Mouse (Mus musculus) layer of hippocampus, postnatal 10 days (tissue): ENCODE measurements around the gene Psg28. TPM values are rescaled to one million over a fixed set of nuclear protein-coding genes. Genes with fewer than 3 reads are reported as not detected.
"Not testable (repeated sequence)": the region's sequence is repeated elsewhere in the genome, so short reads cannot be mapped to it uniquely, and the experiment has no call there.

ENCODE experiments used
- DNase-seq, 2 experiments: peaks; one replicate each; pipeline ENCODE4 v3.0.0; 2021; ENCODE audit warnings: low spot score in 2 of 2
- long read RNA-seq: library from polyadenylated mRNA; stranded (forward); transcript quantifications from one replicate; pipeline ENCODE4 v2.0.0, GENCODE M21; 2023
- microRNA-seq, 2 experiments: library from miRNA; unstranded; fragments of <30 nt; microRNA quantifications; one replicate each; pipeline ENCODE4 v1.2.0; 2021
- total RNA-seq, 2 experiments: library from RNA; stranded (reverse); gene quantifications; 2 replicates each; pipeline ENCODE4 v1.2.3; 2021

Gene Psg28
- total RNA-seq = not detected
- long read RNA-seq = 0 reads

- DNase-seq = not testable (repeated sequence)
Observed at GRCm38 (mm10) chr7:18431941-18432340, at the start of gene Psg28. TSS of gene Psg28 (minus strand) at chr7:18432041.

GRCm38 (mm10) chr7:18403407-18403806 lies 28.4 kb downstream of the Psg28 start:
- no peak for DNase-seq

GRCm38 (mm10) chr7:18402527-18403237 lies 29.2 kb downstream of the Psg28 start:
- no peak for DNase-seq

GRCm38 (mm10) chr7:18391483-18391882 lies 40.4 kb downstream of the Psg28 start:
- DNase-seq = not testable (repeated sequence)

- DNase-seq = no peak
Observed at GRCm38 (mm10) chr7:18378295-18378694, 53.5 kb downstream of the Psg28 start.

Small RNAs within 50 kb of the gene (microRNA-seq; reads per million reads assigned to microRNA genes)
- 0 reads per million in 2 experiments for gene Gm24715

Other genes with a start within 250 kb of the Psg28 start
- not detected for gene Mill1, start 186.7 kb downstream of the Psg28 start, total RNA-seq
- not detected for gene Psg18, start 77.0 kb downstream of the Psg28 start, total RNA-seq
- gene Psg26, start 52.1 kb upstream of the Psg28 start, total RNA-seq = not detected
- not detected for gene Psg25, start 100.2 kb upstream of the Psg28 start, total RNA-seq
- gene Psg27, start 135.3 kb upstream of the Psg28 start, total RNA-seq = not detected
- not detected for gene Psg23, start 184.5 kb upstream of the Psg28 start, total RNA-seq
- not detected for gene Psg21, start 224.7 kb upstream of the Psg28 start, total RNA-seq